Mouse (Mus musculus) kidney, postnatal 36 days (tissue): ENCODE results near the gene Taf8.

Source experiments
- DNase-seq, 2 experiments: peaks; one replicate each; pipeline ENCODE4 v3.0.0; 2021 to 2022; ENCODE audit warnings: mixed read lengths in 2 of 2

Gene Taf8

DNA sequence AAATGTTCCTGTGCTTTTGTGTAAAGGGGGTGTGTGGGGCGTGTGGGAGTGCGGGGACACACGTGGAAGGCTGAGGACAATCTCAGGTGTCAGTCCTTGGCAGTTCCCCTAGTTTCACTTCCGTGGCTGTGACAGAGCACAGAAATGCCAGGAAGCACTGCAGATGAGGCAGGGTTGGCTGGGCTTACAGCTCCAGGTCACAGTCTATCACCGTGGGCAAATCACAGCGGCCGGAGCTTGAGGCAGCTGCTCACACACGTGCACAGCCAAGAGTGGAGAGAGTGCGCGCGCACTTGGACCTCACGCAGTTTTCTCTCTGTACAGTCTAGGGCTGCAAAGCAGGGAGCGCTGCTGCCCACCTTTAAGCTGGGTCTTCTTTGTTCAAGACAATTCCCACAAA lies 43.8 kb downstream of the Taf8 start:
- no peak for DNase-seq

DNA sequence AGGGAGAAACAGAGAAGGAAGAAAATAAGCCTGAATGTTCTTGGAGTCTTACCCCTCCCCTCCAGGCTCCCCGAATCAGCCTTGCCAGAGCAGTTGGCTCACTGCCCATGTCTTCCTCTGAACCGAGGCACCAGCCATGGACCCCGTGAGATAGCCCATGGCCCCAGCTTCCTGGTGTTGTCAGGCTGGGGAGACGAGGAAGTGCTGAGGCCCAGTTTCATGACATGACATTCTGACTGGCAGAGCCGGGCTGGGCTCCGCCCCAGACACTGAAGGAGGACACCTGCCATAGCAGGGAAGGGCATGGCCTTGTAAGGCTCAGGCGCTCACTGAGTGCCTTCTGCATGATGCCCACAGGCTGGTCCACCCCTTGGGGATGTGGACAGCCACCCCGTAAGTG lies 47.4 kb downstream of the Taf8 start:
- peak in 1 of 2 experiments; percentile 60 for DNase-seq

DNA sequence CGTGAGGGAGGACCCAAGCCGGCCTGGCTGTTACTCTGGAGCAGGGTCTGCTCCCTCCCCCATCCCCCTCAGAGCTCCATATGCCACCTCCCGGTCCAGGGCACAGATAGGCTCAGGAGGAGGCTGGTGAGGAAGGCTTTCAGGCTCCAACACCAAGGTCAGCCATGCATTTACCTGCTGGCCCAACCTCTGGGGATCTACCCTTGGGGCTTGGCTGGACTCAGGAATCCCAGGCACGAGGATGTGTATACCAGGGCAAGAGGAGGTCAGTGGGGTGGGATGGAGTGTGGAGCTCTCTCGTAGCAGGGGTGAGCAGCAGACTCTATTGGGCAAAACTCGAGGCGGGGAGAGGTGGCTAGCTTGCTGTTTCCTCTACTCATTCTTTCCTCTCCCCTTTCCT lies 49.2 kb downstream of the Taf8 start:
- DNase-seq, result peak; percentile 53 to 57

DNA sequence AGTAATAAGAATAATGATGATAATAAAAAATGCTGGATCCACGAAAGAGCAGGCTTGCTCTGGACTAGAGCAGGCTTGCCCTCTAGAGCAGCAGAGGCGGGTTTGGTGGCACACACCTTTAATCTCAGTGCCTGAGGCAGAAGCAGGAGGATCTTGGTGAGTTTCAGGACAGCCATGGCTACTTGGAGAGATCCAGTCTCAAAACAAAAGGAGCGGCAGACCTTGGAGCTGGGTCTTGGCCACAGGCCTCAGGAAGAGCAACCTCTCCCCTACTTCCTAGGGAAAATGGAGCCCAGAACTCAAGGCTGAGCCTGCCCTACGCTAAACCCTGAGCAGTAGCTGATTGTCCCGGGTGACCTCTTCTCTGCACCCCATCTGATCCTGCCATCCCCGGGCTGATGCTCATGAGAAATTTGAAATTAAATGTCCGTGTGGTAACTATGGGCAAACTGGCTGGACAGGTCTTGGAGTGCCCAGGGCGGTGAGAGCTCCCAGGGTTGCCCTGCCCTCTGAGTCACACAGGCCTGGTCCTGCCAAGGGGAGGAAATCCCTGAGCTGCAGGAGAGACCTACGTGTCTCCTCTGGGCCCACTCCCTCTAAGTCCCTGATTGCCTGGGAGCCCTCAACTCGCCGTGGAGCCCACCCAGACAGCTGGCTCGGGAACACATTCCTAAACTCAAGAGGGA lies 51.1 kb downstream of the Taf8 start:
- DNase-seq, result peak; percentile 59 to 60

DNA sequence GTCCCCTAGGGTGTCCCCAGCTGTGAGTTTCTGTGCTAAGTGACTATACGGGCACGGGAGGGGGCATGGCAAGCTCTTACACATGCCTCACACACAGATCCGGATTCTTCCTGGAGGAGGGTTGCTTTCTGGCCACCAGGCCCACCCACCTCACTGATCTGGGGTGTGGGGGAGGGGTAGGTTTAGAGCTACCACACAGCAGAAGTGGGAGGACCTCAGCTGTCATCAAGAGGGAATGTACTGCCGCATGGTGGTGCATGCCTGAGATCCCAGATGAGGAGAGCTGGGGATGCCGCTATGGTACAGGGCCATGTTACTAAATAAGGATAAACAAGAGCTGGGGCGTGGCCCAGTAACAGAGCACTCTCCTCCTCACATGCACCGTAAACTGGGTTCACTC lies 51.9 kb downstream of the Taf8 start:
- DNase-seq, result no peak

DNA sequence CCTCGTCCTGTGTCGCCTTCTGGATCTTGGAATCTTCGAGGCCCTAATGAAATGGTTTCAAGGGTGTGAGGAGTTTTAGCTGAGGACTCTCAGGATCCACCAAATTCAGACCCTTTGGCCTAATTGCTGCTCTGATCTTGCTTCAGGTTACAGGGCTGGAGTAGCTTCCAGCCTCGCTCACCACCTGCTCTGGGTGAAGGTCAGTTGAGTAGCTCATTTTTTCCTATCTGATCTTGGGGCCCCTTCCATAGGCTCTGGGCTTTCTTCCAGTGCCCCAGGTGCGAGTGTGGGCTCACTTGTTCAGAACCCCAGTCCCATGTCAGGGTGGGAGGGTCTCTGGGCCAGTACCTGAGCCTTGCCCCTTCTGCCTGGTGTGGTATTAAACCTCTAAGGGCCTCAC lies 52.7 kb downstream of the Taf8 start:
- no peak for DNase-seq

DNA sequence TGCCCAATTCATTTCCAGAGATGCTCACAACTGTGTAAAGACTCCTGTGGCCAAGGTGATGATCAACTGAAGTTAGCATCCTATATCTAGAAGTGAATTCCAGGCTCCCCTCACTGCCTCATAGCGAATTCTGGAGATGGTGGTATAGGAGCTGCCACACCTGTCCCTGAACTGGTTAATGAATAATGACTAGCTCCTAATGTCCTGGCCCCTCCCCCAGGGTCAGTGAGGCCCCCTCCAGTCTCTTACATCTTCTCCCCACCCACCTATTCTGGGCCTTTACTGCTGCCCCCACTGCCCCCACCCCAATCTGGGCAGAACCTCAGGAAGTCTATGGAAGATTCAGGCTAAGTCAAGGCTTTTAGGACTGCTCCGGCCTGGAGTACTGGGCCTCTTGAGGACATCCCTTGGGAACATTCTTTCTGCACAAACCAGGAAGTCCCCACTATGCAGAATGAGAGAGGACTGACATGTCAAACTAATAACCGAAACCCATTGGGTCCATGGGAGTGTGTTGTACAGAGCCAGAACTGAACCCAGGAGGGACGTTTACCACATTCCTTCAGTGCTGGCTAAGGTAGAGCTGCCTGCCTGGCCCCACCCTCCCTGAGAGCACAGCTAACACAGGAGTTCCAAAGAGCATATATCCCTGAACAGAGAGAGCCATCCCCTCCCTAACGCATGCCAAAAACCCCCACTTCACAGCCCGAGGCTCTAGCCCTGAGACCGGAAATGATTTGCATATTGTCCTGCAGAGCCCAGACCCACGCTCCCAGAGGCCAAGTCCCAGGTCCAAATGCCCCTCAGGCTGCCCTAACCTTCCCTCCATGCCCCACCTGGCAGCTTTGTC lies 53.3 kb downstream of the Taf8 start:
- DNase-seq, result no peak

DNA sequence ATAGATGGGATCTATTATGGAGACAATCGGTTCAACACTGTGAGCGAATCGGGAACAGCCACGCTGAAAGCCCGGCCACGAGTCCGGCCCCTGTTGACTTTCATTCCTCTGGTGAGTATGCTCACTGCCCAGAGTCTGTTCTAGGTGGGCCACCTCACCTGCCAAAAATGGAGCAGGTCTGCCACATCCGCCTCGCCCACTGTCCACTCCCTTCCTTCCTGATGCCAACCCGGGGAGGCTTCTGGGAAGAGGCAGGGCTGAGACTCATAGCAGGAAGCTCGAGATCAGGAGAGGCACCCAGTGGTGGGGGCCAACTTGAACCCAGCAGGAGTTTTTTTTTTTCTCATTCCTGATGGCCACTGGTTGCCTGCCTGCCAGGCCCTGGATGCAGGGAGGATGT lies 55.5 kb downstream of the Taf8 start:
- no peak for DNase-seq

DNA sequence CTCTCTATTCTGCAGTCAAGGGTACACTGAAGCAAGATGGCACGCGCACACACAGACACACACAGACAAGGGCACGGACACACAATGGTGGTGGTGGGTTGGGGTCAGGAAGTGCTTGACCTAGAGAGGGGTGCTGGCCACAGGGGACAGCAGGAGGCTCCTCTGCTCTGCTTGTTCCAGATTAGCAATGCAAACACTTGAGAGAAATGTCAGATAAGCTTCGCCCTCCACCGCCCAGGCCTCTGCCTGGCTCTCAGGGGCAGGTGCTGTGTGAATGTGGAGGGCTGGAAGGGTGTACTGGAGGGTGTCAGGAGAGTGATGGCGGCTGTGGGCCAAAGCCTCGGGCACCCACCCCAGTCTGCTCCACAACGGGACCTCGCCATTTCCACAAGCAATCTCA lies 56.1 kb downstream of the Taf8 start:
- DNase-seq, result no peak

DNA sequence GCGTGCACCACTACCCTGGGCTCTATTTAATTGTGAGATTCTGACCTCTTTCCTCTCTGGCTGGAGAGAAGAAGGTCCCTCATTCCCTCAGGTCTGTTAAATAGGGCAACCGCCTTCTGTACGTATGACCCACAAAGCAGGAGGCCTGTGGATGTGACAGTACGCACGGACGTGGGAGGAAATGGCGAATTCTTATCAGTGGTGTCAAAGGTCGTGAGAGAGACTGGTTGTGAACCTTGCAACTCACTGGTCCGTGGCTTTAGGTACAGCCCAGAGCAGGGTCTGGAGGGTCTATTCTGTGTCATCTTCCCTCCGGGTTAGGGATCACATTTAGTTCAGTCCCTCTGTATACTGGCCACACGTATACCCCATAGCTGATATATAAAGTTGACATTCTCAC lies 56.6 kb downstream of the Taf8 start:
- DNase-seq, result no peak

DNA sequence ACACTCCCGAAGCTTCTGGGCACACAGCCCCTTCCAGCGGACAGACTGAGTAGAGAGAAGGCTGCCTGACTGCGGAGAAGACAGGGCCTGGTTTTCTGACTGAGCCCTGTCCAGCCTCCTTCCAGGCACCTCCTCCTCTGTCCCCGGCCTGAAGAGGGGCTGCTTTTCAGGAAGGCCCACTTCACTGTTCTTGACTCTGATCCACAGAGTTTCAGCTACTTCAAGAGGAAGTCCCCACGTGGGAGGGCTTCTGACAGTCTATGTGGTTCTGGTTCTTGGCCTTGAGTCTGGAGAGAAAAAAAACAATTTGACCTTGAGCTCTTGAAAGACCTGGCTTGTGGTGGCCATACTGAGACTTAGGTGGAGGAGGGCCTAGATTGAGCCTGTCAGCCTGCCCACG lies 58.0 kb downstream of the Taf8 start:
- DNase-seq, result no peak

DNA sequence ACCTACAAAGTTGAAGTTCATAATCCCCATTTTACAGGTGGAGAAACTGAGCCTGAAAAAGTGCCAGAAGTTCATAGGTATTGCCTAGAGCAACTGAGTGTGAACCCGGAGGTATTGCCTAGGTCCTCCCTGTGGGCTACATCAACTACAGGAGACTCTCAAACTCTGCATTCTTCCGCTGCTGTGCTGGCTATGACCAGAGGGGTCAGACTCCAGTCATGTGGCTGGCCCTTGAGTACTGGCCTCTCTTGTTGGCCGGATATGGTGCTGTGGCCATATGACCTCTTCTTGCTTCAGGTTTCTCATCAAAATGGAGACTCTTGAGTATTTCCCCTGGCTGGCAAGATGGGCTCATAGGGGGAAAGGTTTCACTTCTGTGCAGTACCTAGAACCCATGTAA lies 59.8 kb downstream of the Taf8 start:
- peak in 1 of 2 experiments; percentile 28 for DNase-seq

DNA sequence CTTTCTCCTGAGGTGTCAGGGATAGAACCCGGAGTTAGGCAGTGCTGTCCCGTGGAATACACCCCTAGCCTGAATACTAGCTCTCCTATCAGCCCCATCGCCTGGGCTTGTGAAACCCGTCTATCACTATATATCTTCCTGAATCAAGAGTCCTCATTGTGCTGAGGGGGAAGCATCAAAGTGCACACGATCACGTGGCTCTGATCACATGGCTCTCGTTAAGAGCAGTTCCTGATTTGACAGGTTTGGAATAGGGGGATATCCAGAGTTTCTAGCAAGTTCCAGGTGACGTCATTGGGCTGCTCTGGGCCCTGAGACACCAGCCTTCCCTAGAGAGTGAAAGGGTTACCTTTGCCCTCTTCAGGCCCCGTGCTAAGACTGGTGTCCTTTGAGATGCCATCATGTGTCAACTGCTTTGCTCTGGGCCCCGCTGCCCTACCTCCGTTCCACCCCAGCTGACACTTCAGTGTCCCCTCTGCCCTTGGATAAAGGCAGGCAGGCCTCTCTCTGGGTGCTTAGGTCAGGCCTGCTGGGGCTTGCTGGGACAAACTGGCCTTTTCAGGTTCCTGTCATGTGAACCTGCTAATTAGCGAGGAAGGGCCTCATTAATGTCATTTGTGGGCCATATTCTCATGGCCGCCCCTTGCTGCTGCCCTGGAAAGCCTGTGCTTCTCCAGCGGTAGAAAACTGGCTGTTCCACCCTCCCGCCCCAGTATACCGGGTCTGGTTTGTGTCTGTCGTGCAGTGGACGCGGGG lies 60.6 kb downstream of the Taf8 start:
- DNase-seq, result peak; percentile 36 to 49

DNA sequence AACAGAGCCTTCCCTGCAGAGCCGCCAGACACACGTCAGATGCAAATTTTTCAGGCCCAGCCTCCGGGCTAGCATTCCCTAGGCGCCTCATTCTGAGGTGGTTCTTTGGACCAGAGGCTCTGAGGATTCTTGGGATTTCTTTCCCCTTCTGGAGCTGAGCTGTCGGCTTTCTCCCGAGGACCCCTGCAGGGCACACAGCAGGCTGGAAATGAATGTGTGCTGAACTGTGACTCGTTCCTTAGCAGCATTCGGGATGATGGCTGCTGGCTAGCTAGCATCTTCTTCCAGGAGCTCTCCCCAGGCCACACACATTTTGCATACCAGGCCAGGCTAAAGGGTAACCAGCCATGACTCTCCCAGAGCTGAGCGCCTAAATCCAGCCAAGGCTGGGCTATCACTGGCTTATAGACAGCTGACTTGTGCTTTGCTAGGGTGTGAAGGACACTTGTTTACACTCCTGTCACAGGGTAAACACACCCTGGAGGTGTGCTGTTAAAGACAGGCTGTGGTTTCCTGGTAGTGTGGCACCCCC lies 61.7 kb downstream of the Taf8 start:
- peak; percentile 36 to 52 for DNase-seq

DNA sequence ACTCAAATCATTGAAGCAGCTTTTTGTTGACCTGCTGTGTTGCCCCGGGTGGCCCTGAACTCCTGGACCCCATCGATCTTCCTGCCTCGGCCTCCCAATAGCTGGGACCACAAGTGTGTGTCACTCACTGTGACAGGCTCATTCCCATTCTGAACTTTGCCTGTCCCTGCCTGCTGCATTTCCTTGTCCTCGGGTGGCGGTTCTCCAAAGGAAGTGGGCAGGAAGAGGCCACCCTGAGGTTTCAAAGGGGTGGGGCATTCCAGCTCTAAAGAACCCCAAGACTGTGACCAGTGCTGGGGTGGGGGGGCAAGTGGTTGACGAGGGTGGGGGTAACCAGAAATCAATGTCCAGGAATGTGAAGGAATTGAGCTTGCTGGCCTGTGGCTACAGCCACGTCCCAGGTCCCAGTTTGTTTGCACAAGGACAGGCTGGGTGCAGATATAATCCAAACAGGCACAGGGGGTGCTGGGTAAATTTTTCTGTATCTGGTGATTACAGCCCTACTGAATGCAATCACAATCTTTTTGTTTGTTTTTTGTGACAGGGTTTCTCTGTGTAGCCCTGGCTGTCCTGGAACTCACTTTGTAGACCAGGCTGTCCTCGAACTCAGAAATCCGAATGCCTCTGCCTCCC lies 62.6 kb downstream of the Taf8 start:
- peak in 1 of 2 experiments; percentile 34 for DNase-seq

DNA sequence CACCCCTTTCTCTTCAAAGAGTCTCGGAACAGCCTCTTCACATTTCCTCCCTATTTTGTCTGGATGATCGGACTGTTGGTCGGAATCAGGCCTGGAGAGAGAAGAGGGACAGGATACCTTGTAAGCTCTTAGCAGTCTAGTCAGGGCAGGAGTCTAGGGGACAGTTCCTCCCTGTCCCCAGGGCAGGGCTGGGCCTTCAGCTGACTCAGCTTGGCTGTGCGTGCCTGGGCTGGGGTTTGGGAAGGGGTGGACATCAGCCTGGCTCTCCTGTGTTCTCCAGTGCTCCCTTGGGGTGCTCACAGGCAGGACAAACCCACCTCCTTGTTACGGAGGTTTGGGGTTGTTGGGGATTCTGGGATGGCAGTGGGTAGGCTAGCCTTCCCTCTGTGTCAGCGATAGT lies 63.5 kb downstream of the Taf8 start:
- DNase-seq, result no peak

DNA sequence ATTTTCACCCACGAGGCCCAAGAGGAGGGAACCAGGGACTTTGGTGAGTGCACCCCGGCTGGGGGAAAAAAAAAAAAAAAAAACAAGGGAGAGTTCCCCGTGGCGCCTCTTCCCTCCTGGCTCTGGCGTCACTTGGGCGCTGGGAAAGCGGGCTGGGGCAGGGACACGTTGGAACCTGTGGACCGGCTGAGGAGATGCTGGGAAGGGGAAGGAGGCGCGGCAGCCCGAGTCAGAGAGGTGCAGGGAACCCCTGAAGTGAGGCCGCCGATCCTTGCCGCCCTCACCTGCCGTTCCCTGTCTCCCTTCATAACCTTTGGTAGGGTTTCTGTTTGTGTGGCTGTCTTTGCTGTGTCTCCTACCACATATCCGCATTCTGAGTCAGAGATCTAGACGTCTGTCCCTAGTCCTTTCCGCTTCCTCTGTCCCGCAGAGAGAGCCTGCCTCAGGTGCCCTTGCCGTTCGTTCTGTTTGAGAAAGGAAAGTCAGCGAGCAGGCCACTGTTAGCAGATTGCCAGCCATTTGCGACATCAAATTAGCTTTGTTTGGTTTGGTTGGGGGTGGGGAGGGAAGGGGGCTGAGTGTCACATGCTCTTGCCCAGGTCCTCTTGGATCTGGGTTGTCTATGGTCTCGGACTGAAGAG lies 65.1 kb downstream of the Taf8 start, which contains the start of gene 1700001C19Rik:
Gene 1700001C19Rik (minus strand): TSS at position 470 of the 641 bp plus-strand sequence.
- no peak for DNase-seq

DNA sequence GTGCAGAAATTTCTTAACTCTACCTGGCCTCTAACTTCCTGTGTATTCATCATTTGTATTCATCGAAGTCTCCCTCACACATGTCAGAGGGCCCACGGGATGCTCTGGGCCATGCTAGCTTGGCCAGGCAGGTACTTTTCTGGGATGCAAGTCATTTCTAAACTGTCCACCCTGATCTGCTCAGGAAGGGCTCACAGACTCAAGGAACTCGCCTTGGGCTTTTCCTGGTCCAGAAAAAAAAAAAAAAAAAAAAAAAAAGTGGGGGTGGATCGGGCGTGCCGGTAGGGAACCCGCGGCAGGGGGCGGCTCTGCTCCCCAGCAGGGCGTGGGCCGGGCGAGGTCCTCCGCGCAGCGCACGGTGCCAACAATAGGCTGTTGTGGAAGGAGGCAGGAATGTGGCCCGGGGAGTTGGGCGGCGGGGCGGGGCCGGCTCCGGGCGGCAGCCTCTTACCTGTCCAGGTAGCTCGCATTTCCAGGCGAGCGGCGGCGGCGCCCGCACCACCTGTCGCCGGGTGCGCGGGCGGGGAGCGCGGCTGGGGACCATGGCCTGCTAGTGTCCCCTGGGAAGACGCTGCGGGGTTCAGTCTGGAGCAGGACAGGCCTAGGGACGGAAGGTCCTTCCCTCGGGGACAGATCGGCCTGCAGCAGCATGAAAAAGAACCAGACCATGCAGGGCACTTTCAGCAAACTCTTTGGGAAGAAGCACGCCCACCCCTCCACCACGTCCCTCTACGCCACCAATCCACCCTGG lies 65.8 kb downstream of the Taf8 start, which contains the start of gene AI661453:
Gene AI661453 (plus strand): TSS at position 460 of the 751 bp plus-strand sequence.
- peak; percentile 80 to 84 for DNase-seq
